Mouse (Mus musculus) right cerebral cortex, postnatal 25 days (tissue): Measurements from ENCODE around the gene Exoc4.

Source experiments
- DNase-seq: peaks from one replicate; pipeline ENCODE4 v3.0.0; 2022

Gene Exoc4

DNA sequence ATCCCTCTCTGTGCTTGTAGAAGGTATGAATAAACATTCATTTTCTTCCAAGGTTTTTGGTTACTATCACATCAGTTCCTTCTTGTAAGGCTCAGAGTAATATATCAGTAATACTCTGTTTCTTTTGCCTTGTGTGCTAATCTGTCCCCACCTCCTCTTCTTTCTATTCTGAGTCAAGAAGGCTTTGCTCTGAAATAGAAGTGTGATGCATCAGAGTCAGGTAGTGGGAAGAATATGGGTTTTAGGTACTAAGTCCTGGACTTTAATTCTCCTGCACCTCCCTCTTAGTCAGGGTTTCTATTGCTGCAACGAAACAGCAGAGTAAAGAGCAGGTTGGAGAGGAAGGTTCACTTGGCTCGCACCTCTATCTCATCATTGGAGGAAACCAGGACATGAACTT is 240.9 kb downstream of the Exoc4 start:
- no peak for DNase-seq

DNA sequence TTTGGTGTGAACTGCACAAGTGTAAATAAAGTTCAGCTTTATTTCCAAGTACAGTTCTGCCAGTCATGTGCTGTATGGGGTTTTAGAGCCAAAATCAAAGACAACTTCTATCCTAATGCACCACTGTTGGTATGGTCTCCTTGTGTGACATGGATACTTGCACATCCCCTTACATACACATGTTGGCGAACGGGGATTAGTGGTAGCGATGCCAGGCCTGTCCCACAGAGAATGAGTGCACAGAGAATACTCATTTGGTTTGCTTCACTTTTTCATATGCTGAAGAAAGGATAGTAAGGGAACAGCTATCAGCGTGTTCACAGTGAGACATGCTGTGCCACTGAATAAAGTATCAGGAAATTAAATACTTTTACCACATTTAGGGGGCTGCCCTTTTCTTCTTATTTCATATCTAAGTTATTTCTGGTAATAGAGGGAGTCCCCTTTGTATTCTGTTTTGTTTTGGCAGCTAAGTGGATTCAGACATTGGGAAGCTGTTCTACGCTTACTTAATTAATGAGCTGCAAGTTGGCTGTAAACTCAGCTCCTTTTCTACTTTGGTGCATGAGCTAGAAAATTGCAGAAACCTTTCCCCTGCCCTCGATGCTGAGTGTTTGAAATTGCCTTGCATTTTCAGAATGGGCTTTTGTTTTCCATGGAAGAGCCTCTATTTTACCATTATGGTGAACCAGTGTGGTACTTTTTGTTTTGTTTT is 247.4 kb downstream of the Exoc4 start:
- no peak for DNase-seq

DNA sequence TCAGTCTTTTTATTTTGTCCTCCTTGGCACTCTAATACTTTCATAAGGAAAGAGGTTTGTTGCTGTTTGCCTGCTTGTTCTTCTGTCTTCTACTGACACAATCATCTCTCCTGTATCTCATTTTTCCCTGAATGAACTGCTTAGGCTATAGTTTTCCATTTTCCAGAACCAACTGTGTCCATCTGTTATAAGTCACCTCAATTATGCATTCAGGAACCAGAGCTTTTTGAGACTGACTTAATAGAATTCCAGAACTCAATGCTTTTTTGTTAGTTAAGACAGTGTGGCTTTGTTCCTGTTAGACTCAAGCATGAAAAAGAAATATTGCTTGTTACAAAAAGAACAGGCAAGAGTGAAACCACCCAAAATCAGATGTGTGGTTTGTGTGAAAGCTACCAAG is 248.5 kb downstream of the Exoc4 start:
- no peak for DNase-seq

DNA sequence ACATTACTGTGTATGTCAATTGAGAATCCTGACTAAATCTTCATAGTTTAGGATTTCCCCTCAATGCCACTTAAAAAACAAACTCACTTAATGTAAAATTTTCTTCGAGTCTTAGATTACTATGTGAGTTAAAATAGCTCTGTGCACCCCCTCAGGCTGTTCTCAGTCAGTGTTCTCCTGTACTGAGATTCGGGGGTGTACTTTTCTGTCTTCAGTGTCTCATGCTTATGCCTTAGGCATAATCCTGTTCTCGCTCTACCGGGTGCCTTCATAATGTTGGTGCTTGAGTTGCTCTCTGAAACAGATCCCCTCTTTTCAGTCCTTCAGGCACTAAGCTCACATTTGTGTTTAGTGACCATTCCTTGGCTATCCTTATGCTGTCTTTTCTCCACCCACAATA is 253.5 kb downstream of the Exoc4 start:
- DNase-seq: no peak

DNA sequence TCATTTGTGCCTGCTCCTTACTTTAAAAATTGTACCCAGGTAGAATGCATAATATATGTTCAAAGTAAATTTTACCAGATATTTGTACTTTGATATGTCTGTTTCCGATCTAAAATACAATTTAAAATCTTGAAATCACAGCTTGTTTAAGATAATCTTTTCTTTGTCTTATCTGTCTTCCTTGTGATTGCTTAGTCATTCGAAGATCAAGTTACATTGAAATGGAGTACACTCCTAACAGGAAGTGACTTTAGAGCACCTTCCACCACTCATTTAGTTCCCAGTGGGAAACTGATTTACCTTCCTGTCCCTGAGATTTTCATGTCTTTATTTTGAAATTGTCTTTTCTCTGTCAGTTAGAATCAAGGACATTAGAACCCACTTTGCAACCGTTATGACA is 254.5 kb downstream of the Exoc4 start:
- DNase-seq: no peak

DNA sequence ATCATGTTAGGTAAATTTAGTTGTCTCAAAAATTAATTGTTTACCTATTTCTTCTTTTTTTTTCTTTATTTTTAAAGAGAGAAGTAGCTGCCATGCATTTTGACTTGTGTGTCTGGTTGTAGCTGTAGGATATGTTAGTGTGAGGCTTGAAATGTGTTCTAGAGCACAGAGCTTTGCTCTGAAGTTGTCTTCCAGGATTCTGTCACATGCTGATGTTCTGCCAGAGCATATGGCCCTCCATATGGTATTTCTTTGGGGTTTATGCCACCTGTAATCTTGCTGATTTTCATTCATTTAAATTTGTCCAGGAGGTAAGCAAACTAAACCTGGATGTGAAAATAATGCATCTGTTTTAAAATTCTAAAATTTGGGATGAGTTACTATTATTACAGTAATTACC is 258.2 kb downstream of the Exoc4 start:
- DNase-seq: peak; percentile 13

DNA sequence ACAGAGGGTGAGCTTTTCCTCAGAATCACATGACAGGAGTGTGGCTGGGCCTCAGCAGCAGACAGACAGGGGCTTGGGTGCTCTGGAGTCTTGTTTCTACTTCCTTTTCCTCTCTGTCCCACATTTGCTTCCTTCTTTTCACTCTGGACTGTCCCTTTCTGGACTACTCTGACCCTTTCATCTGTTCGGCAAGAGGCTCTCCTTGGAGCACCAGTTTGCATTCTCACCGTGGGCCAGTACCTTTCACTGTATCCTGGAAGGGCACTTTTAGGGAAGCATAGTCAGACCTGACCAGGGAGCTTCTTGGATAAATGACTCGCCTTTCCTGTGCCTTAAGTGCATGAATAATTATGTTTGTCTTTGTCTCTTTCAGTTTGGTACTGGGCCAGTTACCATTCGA is 266.5 kb downstream of the Exoc4 start:
- no peak for DNase-seq

DNA sequence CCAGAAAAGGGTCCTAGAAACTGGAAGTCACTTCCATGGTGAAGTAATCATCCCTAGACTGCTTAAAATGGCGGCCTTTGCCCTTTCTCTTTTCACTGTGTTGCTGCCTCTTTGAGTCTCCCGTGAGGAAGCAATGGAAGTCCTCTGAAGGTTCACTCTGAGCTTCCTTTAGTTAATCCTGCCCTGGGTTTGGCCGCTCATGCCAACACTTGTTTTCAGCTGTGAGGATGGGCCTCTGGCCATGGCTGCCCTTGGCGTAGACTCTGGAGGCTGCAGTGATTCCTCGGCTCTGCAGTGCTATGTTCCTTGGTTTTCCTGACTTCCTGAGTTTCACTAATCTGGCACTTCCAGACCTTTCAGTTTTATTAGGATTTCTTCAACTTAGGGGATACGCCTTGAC is 267.9 kb downstream of the Exoc4 start:
- no peak for DNase-seq

DNA sequence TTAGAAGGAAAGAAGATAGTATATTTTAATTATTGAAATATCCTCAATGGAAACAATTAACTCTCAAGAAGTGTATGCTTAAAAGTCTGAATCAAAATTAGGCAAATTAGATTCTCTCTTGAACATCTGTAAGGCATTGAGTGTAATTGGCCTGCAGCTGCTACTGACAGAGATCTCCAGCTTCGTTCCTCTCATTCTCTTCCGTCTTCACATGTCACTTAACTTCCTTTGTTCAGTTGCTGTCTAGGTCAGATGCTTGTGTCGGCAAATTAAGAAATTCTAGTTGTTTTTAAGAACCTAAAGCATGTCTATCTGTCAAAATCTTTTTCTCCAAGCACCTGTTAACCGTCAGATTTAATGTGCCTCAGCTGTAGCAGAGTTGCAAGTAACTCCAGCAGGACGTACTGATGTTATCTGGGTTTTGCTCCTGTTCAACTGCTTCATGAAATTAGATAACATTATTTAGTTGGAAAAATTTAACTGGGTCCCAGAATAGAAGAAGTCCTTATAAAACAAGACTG is 269.1 kb downstream of the Exoc4 start:
- DNase-seq: no peak

DNA sequence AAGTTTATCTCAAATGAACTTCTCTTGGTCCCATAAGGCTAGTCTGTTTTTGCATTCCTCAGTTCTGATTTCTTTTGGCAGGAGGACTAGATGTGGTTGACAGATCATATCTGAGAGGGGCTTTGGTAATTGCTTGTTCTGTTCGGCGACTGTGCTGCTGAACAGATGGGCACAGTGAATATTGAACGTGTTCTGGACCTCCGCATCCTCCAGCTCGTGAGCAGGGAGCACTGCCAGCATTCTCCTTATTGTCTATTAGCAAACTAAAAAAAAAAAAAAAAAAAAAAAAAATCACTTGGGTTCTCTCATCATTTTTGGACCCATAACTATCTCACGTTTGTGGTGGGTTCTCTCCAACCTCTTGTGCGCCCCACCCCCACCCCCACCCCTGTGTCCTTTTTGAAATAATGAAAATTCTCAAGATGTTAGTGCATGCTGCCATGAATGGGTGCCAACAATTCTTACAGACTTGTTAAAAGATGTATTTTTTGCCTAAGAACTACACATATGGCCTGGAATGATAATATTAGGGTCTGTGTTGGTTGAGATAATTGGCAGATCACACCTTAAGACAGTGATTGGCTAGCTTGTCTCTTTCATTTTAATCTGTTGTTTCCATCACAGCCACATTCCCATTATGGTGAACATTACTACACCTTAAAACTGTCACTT is 276.9 kb downstream of the Exoc4 start:
- peak; percentile 24 for DNase-seq

DNA sequence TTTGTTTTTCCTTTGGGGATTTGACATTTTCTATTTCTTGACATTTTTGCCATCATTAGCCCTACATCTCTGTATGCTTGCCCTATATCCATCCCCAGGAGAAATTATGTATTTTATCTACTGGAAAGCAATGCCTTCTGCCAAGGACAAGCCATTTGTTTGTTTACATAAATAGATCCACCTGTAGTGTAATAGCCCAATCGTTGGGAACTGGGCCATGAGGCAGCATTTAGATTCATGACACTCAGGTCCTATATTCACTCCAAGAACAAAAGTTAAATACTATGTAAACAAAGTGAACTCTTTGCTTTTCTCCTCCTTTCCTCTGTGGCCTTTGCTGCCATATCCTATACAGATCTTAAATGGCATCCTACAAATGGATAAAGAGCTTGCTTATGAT is 291.5 kb downstream of the Exoc4 start:
- no peak for DNase-seq

DNA sequence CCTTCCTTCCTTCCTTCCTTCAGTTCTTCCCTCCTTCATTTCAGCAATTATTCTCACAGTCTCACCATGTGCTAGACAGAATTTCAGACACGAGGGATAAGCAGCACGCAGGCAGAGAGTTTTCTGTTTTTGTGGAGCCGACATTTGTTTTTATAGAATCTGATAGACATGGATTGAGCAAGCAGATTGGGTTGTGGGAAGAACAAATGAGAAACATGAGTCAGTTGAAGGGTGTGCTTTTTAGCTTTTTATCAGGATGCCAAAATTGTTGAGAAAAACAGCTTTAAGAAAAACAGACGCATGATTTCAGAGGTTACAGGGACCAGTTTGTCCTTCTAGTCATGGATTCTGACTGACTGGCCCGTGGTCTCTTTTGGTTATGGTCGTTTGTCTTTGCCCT is 293.8 kb downstream of the Exoc4 start:
- DNase-seq: no peak

DNA sequence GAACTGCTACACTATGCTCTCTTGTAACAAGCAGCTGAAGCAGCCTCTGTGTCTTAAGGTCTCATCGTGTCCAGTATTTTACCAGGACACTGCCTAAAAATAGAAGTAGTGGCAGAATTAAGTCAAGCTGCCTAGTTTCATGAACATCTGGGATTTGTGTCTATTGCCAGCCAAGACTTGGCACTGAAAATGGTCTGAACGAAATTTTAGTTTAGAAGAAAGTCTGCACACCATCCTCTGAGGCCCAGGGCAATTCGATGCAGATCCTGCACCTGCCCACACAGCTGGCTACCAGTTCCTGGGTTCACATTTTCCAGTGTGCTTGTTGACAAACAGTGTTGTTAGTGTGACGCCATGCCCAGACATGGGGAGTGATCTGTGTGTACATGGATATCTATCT is 303.0 kb downstream of the Exoc4 start:
- no peak for DNase-seq

DNA sequence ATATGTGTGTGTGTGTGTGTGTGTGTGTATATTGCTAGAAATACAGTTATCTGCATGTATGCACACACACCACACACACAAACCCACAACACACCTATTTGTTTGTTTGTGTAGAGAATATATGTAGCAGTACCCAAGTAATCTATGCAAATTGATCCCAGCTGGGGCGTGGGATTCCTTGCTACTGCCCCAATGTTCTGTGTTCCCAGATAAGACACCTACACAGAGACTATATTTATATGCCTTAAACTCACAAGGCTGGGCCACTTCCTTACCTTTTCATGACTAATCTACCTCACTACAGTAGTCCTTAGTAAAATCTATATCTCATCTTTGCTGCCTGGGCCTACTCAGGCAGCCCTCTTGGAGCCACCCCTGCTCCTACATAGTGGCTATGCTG is 312.0 kb downstream of the Exoc4 start:
- peak; percentile 43 for DNase-seq

DNA sequence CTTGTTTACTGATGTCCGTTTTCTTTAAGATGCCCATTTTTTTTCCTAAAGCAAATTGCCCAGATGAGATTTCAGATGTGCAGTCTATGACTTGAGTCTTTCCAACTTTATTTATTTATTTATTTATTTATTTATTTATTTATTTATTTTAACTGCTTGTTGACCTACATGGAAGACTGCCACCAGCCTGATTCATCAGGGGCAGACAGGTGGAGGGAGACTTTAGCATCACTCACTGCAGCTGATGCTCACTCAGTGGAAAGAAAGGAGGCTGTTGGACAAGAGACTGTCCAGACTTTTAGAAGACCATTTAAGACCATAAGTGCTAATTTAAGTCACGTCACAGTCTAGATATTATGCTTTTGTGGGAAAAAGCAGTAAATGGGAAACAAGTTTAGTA is 313.0 kb downstream of the Exoc4 start:
- no peak for DNase-seq

DNA sequence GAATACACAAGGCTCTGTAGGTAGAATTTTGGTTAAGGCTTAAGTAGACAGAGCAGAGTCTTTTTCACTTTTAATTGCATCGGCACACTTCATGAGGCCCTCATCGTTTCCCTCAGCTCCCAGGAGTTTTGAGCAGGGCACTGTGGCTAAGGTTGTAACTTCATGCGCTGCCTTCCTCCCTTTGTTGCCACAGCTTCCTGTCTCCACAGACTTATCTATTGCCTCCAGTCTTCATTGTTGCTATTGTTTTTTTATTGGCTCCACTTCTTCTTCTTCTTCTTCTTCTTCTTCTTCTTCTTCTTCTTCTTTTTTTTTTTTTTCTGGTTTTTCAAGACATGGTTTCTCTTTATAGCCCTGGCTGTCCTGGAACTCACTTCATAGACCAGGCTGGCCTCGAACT is 327.1 kb downstream of the Exoc4 start:
- DNase-seq: no peak

DNA sequence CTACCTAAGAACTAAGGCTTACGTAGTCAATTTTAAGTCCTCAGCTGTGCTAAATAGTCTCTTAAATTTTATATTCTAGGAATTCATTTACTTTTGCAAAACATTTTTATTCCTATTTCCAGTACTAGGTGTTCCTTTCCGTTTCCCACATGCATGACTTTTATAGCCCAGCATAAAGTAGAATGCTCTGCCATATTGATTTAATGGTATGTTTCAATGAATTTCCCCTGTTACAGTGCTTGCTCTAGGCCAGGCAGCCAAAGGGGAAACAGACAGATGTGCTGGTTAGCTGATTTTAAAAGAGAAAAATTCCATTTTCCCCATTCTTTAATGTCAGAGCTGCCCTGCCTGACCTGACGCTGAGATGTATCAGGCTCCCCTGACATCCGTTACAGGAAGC is 359.6 kb downstream of the Exoc4 start:
- no peak for DNase-seq

DNA sequence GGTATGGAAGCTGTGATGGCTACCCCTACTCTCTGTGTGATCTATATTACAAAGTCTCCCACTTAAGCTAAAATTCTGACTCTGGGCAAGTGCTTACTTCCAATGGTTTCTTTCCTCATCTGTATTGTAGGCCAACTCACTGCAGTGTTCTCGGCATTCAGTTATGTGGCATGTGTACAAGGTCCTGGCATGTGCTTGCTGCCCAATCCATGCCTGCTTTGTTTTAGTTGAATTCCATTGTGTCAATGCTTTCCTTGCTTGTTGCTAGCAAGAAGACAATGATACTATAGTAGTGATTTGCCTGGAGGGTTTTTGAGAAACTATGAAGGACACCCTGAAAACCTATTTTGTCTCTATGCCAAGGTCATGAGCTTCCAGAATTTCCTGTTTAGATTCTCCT is 365.1 kb downstream of the Exoc4 start:
- no peak for DNase-seq

DNA sequence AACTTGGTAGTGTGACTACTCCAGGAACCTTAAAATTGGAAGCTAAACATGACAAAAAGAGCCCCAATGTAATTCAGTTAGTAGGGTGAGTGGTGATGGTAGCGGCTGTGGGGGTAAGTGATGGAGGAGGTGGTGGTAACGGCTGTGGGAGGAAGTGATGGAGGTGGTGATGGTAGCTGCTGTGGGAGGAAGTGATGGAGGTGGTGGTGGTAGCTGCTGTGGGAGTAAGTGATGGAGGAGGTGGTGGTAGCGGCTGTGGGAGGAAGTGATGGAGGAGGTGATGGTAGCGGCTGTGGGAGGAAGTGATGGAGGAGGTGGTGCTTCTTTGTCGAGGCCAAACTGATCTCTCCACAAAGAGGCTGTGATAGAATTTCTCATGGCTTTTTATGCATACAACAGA is 369.7 kb downstream of the Exoc4 start:
- DNase-seq: no peak

DNA sequence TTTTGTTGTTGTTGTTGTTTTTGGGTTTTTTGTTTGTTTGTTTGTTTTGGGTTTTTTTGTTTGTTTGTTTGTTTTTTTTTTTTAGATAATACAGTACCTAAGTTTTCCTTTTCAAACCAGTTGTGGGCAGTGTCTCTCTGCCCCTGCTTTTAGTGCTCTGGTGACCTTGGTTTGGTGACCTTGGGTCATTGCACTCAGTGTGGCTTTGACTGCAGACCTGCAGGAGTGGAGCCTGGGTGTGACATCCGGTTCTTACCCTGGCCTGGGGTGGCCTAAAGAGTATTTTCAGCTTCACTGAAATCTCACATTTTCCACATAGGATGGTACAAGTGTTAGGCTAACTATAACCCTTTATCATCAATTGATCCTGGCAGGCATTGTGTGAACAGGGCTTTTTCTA is 371.8 kb downstream of the Exoc4 start:
- DNase-seq: no peak

DNA sequence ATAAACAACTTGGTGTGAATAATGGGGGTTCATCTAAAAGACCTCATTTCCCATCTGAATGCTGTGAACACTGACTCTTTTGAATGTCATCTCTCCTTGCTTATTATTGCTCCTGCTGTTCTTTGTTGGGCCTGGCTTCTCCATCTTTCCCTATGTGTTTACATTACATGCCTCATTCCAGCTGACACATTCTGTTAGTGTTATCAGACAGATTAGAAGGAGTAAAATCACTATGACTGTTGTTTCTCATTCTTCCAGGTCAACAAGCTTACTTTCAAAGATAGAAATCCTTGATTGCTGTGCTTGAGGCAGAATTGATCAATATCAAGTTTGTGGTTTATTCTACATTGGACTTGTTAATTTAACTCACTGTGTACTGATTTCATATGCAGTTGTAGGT is 377.0 kb downstream of the Exoc4 start:
- no peak for DNase-seq

DNA sequence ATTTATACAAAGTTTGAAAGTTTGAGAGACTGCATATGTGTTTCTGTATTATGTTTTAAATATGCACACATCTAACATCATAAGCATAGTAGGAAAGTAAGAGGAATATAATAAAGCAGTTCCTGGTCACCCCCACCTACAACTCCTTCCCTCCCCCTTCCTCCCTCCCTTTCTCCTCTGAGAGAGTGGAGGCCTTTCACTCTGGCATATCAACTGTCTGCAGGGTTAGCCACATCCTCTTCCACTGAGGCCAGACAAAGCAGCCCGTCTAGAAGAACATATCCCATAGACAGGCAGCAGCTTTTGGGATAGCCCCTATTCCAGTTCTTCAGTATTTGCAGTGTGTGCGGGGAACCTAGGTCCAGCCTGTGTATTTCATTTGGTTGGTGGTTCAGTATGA is 382.2 kb downstream of the Exoc4 start:
- DNase-seq: no peak

DNA sequence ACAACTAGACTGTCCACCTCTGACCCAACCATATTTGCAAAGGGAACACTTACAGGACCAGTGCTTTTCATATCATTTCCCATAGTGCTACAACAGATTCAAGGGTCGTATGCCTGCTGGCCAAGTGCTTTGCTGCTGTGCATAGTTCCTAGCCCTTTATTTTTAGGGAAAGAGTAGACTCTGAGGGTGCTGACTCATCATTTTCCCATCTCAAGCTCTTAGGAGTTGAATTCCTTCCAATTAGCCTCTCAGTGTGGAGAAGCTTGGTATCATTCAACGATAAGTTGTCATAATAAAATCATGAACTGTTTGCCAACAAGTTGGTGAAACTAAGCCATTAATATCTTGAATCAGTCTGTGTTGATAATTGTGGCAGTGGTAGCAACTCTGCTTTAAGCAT is 388.3 kb downstream of the Exoc4 start:
- no peak for DNase-seq

DNA sequence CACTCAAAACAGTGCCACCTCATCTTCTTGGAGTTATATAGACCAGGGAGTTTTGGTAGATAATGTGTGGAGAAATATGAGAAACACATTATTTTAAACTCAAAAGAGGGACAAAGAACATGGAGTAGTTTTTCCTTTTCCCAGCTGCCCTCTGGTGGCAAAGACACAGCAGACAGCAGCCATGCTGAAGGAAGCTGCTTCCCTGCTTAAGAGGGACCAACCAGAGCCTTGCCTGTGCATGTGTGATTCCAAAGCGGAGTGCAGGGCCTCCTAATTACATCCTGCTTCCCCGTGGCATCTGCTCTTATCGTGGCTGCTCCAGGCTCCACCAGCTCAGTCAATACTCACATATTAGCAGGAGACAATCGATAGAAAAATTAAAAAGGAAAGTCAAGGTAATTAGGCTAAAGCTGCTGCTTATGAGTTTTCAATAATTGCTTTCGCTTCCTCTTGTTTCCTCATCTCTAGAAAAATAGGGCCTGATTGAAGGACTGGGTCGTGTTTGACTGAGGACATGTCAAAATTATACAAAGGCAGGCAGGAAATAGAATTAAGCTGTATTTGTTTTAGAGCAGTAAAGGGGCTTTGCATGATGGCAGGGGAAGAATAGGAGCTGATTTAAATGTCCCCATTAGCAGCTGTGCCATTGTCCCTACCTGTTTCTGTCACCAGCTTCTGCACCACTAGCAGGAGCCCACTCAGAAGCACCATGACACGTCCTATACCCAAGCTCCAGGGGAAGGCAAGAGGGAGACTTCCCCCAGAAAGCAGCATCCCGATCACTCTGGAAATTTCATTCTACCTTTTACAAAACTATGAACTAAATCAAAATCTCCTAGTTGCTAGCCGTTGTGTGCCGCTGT is 433.1 kb downstream of the Exoc4 start:
- DNase-seq: peak; percentile 36
